Mouse (Mus musculus): ENCODE measurements around the gene Srsy. TPM values are rescaled to one million over a fixed set of nuclear protein-coding genes. Genes with fewer than 3 reads are reported as not detected.
"Not testable (repeated sequence)": the region's sequence is repeated elsewhere in the genome, so short reads cannot be mapped to it uniquely, and the experiment has no call there.

Gene Srsy
- not detected in 2 replicates for polyA plus RNA-seq (2015; fragmentation: Nextera tagmentation; extraction: Ambion mirVana)

DNA sequence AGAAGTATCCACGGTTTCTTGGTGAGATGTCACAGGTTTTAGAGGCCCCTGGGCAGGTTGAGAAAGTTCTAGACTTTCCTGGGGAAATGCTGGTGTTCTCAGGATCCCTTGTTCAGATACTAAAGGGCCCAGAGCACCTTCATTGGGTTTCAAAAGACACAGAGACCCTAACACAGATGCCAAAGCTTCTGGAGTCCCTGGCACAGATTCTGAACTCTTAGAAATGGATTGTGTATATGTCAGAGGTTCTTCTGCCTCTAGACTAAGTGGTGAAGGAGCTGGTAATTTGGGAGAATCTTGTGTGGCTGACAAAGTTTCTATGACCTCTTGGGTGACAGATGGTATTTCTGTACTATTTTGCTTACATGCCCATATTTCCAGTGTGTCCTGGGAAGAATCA is at the start of gene Srsy:
TSS of gene Srsy (minus strand) at position 101 of the 400 bp plus-strand sequence.
- H3K4me3 ChIP-seq (replicated peaks); H3K36me3 ChIP-seq; H3K4me2 ChIP-seq; H3K4me1 ChIP-seq; H3K27me3 ChIP-seq (replicated peaks); H3K9ac ChIP-seq (replicated peaks); H3K27ac ChIP-seq (replicated peaks); H3K9me3 ChIP-seq (replicated peaks); ATAC-seq (ENCODE audit: low FRiP score): not testable (repeated sequence)
- no CpG with 5 or more reads among the region's 1 CpGs for WGBS

Other genes with a start within 250 kb of the Srsy start
- gene Gm21904, start 91.1 kb downstream of the Srsy start, polyA plus RNA-seq (2015; fragmentation: Nextera tagmentation; extraction: Ambion mirVana) = not detected in 2 replicates
- gene Gm20772, start 62.6 kb downstream of the Srsy start, polyA plus RNA-seq (2015; fragmentation: Nextera tagmentation; extraction: Ambion mirVana) = not detected in 2 replicates
- not detected in 2 replicates for gene Gm20831, start 62.6 kb downstream of the Srsy start, polyA plus RNA-seq (2015; fragmentation: Nextera tagmentation; extraction: Ambion mirVana)
- not detected in 2 replicates for gene Gm21764, start 124.5 kb upstream of the Srsy start, polyA plus RNA-seq (2015; fragmentation: Nextera tagmentation; extraction: Ambion mirVana)
- gene Ssty1, start 151.8 kb upstream of the Srsy start, polyA plus RNA-seq (2015; fragmentation: Nextera tagmentation; extraction: Ambion mirVana) = not detected in 2 replicates

Data from neural tube, embryonic 15.5 days (tissue).